Mouse (Mus musculus) thymus, postnatal 0 days (tissue): ENCODE results near the gene Syt1. TPM values are rescaled to one million over a fixed set of nuclear protein-coding genes. Genes with fewer than 3 reads are reported as not detected.

Source experiments
- DNase-seq: peaks from one replicate; pipeline ENCODE4 v3.0.0-alpha.2; 2015; ENCODE audit warnings: low spot score
- polyA plus RNA-seq: library from polyadenylated mRNA; unstranded; fragments of >200 nt; fragmentation: Nextera tagmentation; extraction: Ambion mirVana; gene quantifications from 2 replicates; pipeline ENCODE4 v1.2.1, GENCODE M21; 2015

Syt1 gene
- polyA plus RNA-seq, 1 experiment from 2014 or later = 1.8 TPM

DNA sequence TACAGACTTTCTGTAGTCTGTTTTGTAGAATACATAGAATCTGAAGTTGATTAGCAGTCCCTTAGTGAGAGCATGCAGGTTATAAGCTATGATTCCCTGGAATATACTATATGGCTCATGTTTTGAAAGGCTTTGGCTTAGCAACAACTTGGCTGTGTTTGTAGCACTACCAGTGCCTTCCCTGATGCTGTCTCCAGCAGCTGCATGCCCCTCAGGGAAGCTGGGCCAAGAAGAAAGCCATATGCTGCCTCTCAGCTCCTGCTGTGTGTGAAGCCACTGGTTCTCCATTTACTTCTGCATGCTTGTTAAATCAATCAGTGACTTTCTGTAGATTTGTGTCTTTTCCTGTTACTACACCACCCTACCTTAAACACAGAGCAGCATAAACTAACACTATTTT lies 245.2 kb downstream of the Syt1 start:
- DNase-seq = no peak

DNA sequence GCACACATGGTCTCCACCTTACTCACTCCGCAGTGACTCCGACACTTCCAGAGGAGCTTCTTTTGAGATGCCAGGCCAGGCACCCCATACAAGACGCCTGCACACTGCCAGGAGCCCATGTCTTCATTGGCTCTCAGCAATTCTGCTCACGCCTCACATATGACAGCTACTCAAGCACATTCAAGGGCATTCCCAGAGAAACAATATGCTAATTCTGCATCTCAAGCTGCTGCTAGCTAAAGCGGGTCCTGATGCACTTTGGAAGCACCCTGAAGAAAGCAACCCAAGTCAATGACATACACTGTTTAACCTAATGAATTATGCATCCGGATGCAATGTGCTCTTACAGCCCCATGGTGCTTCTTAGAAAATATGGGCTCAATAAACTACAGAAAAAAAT lies 247.1 kb downstream of the Syt1 start:
- DNase-seq = no peak

- DNase-seq = no peak
These were observed 257.5 kb downstream of the Syt1 start for GRCm38 (mm10) chr10:108753304-108753703.

- DNase-seq = no peak
These were observed 267.0 kb downstream of the Syt1 start for GRCm38 (mm10) chr10:108743759-108744158.

- no peak for DNase-seq
These were observed 276.8 kb downstream of the Syt1 start for GRCm38 (mm10) chr10:108733982-108734381.

DNA sequence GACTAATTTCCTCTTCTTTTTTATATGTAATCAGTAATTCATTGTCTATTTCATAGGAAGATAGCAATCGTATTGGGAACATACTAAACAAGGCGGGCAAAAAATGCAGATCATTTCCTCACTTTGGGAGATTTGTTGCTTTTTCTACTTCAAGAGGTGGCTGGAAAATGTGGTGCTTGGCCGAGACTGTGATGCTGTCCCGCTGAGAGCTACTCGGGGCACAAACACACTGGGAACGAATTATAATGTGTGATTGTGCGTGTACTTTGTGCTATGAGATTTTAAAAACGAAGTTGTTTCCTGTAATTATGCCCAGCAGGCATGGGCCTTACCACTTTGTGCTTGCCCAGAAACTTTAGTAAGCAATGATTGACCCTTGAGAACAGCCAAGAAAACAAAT lies 281.8 kb downstream of the Syt1 start:
- DNase-seq = no peak

- DNase-seq = no peak
These were observed 284.4 kb downstream of the Syt1 start for GRCm38 (mm10) chr10:108726391-108726790.

- no peak for DNase-seq
These were observed 285.9 kb downstream of the Syt1 start for GRCm38 (mm10) chr10:108724878-108725277.

- DNase-seq = no peak
These were observed 300.3 kb downstream of the Syt1 start for GRCm38 (mm10) chr10:108710514-108710913.

DNA sequence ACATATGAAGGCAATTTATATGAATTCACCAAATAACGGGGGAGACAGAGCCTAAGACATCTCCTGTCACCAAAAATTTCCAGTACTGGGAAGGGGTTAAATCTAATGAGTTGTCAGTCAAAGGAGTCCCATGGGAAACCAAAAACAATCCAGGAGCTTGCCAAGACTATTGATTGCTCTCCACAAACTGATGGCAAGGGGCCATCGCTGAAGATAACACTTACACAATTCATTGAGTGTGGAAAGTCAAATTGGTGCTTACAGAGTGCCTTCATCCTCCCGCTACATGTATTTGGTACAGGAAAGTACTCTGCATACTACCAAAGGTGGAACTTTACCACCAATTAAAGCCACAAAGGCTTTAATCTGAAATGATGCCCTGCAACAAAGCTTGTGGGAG lies 305.1 kb downstream of the Syt1 start:
- DNase-seq = no peak

DNA sequence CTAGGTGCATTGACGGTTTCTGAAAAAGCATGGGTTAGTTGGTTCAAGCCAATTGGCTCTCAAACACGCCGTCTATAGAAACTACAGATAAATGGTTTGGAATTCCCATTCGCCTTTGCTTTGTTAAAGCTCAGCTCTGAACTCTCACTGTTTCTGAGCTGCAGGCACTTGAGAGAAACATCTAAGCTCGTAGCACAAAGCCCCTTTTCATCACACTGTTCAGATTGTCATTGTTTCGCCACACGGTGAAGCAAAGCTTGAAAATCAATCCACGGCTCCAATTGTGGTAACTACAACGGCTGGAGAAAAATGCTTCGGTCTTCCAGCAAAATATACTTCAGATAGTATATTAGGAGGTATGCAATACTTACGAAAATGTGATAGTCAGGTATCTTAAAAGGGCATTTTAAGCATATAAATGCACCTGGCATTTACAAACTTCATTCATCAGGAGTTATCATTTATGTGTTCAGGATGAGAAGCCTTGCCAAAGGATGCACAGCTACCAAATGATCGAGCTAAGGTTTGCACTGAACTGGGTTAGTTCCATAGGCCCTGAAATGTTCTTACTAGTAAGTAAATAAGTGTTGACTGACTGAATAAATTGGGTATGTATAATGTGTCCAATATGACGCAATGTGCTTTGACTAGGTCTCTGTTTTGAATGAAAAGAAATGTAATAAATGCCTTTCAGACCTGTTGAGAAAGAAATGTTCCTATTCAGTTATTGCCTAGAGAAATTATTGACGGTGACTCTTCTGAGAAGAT lies 309.2 kb downstream of the Syt1 start:
- DNase-seq = no peak

DNA sequence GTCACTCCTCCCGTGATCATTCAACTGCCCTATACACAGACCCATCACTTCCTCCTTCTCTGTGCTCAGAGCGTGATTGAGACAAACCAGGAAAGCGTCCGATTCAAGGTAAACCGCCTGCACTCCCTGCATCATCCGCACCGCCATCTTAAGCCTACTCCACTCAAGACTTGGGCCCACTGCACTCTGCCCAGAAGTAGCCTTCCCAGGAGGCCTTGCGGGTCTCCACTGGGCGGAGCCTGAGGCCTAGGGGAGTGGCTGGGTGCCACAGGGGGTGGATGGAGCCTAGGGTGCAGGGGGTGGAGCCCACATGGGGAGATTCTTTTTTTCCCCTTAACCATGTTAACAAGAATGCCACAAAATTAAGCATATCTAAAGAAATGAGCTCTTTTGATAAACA lies 310.8 kb downstream of the Syt1 start, which contains the start of gene Gm5136:
Gm5136 (minus strand) TSS at position 215 of the 400 bp plus-strand sequence.
- no peak for DNase-seq

GRCm38 (mm10) chr10:108697062-108697461 lies 313.7 kb downstream of the Syt1 start:
- no peak for DNase-seq

GRCm38 (mm10) chr10:108690954-108691353 lies 319.8 kb downstream of the Syt1 start:
- no peak for DNase-seq

- DNase-seq = no peak
These were observed 324.1 kb downstream of the Syt1 start for GRCm38 (mm10) chr10:108686696-108687095.

GRCm38 (mm10) chr10:108679675-108680390 lies 330.9 kb downstream of the Syt1 start:
- DNase-seq = no peak

- no peak for DNase-seq
These were observed 333.7 kb downstream of the Syt1 start for GRCm38 (mm10) chr10:108677053-108677452.

GRCm38 (mm10) chr10:108668944-108669343 lies 341.8 kb downstream of the Syt1 start:
- no peak for DNase-seq

DNA sequence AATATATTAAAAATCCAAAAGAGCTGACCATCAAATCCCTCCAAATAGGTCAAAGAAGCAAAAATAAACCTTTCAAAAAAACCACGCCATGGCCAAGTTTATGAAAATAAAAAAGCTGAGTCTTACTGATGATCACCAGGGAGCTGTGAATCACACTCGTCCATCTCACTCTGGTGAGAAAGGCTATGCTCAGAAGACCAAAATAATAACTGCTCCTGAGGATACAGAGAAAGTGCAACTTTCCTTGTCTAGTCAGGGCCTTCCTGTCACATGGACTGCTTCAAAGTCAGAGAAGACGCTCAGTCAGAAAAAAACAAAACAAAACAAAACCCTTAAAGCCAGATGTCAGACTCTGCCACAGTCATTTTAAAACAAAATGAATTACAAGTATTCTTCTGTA lies 350.5 kb downstream of the Syt1 start:
- DNase-seq = no peak

DNA sequence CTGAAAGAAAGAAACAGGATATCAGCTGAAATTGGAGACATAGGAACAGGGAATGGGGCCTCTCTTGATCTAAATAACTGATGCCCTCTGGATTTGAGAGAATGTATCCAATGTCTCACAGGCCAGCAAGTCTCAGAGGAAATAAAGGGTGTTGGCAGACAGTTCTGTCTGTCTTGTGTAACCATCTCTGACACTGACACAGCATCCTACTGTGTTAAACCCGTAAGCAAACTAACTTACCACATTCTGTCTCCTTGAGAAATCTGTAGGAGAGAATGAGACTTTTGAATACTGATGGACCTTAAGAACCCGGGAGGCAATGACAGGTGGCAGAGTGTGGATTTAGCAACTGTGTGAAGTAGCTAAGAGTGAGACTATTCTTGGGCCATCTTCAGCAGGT lies 352.5 kb downstream of the Syt1 start:
- DNase-seq = no peak

- DNase-seq = no peak
These were observed 353.1 kb downstream of the Syt1 start for GRCm38 (mm10) chr10:108657669-108658068.

DNA sequence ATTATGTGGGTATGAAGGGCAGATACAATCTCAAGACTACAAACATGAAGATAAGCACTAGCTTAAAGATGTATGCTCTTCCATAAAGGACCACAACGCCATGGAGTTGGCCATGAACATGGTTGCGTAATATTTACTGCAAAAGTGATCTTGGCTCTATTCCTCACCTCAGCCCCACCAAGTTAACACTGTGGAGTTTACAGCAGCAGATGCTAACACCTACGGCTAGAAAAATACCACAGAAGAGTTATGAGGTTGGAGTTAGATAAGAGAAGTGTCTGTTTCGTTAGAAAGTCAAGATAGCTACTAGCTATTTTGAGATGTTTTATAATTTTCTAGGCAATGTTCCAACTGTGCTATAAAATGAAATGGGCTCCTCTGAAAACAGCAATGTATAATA lies 353.9 kb downstream of the Syt1 start:
- DNase-seq = no peak

DNA sequence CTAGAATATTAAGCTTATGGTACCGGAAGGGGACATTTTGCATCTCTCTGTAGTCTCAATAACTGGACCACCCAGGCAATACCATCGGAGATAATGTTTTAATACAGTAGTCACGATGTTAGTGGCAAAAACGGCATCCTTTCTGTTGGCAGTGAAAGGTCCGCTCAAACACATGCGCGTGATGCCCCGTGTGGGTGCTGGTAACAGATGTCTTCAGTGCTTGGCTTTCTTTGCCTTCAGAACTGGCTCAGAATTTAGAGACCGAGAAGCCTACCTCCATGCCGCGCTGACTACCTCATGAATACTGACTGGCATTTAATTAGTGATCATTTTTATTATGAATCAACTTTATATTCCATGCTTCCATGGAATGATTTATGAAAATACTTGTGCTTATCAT lies 355.7 kb downstream of the Syt1 start:
- DNase-seq = no peak
